Mouse (Mus musculus) midbrain, embryonic 14.5 days (tissue): ENCODE measurements at regions not wholly inside any gene's neighbourhood (a gene's known extent, or its start where the extent isn't known, plus 50 kb on each side); places are given as distances from the start of the nearest gene placed in this dataset.

ENCODE experiments used
- ATAC-seq: fragments of 200-750 bp; cut with Nextera tagmentation; 2 replicates; pipeline ENCODE4 v1.8.0; 2017; ENCODE audit warnings: moderate number of reproducible peaks, moderate library complexity; ENCODE audit not compliant: low FRiP score, low TSS enrichment
- DNase-seq: peaks from one replicate; pipeline ENCODE4 v3.0.0-alpha.2; 2015
- H3K27ac ChIP-seq: fragments of 300-500 bp; sonication (generic); replicated peaks from 2 replicates; pipeline ENCODE4 v1.5.1; 2014; ENCODE audit warnings: mild to moderate bottlenecking, low read depth, low read length, moderate library complexity
- H3K27me3 ChIP-seq: fragments of 300-500 bp; sonication (generic); 2 replicates; pipeline ENCODE4 v1.6.1; 2014; ENCODE audit warnings: low read length, control low read depth, mixed read lengths; ENCODE audit not compliant: control insufficient read depth, insufficient read depth
- H3K36me3 ChIP-seq: fragments of 300-500 bp; sonication (generic); 2 replicates; pipeline ENCODE4 v1.6.1; 2014; ENCODE audit warnings: low read length, control low read depth; ENCODE audit not compliant: control insufficient read depth, insufficient read depth
- H3K4me1 ChIP-seq: fragments of 300-500 bp; sonication (generic); 2 replicates; pipeline ENCODE4 v1.6.1; 2014; ENCODE audit warnings: mild to moderate bottlenecking, antibody characterized with exemption, low read length, control low read depth; ENCODE audit not compliant: control insufficient read depth, insufficient read depth
- H3K4me2 ChIP-seq: fragments of 300-500 bp; sonication (generic); 2 replicates; pipeline ENCODE4 v1.6.1; 2014; ENCODE audit warnings: mild to moderate bottlenecking, low read length, moderate library complexity
- H3K4me3 ChIP-seq: fragments of 300-500 bp; sonication (generic); replicated peaks from 2 replicates; pipeline ENCODE4 v1.5.1; 2014; ENCODE audit warnings: low read depth, low read length
- H3K9ac ChIP-seq: fragments of 300-500 bp; sonication (generic); replicated peaks from 2 replicates; pipeline ENCODE4 v1.6.1; 2014; ENCODE audit warnings: mild to moderate bottlenecking, low read length, moderate library complexity
- H3K9me3 ChIP-seq: fragments of 300-500 bp; sonication (generic); 2 replicates; pipeline ENCODE4 v1.6.1; 2016; ENCODE audit warnings: low read length, control low read depth, mixed read lengths; ENCODE audit not compliant: control insufficient read depth
- WGBS: fragments of 180-500 bp; shearing (Covaris S2); extraction: QIAGEN DNeasy Blood & Tissue Kit; methylation state at CpG from one replicate; pipeline ENCODE4 v1.1.7; 2014; 5-methylcytosine and 5-hydroxymethylcytosine counted together

DNA sequence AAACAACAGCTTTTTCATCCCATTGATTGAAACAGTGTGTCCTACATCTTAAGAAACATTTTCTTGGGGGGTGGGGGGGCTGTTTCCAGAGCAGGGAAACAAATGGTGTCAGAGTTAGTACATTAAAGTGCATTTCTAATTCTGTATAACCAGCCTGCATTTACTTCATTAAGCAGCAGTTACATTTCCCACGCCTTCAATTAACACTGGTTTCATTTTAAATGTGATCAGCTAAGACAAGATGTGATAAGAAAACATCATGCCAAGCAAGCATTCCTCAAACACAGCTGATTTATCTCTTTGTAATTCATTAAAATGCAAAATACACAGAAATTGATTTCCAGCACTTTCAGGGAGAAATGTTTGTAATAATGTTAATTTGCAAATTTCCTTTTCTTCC is 122.0 kb downstream of the Olfr1505 start:
- no peaks in the 10 kb centered on the region for H3K36me3 ChIP-seq
- H3K9me3 ChIP-seq: no peaks in the 10 kb centered on the region
- H3K4me3 ChIP-seq: no peak overlapping the region
- H3K27me3 ChIP-seq: no peaks in the 10 kb centered on the region; the same call in 1 of the 2 replicates
- no peak for ATAC-seq
- peak; percentile 39 for DNase-seq
- peaks cover 11% of the 10 kb centered on the region; the same call in 1 of the 2 replicates for H3K4me1 ChIP-seq
- H3K4me2 ChIP-seq: no peak overlapping the region
- H3K27ac ChIP-seq: no peak overlapping the region
- WGBS: 45% methylated on average over 1 of the region's 1 CpGs
- H3K9ac ChIP-seq: no peak overlapping the region

DNA sequence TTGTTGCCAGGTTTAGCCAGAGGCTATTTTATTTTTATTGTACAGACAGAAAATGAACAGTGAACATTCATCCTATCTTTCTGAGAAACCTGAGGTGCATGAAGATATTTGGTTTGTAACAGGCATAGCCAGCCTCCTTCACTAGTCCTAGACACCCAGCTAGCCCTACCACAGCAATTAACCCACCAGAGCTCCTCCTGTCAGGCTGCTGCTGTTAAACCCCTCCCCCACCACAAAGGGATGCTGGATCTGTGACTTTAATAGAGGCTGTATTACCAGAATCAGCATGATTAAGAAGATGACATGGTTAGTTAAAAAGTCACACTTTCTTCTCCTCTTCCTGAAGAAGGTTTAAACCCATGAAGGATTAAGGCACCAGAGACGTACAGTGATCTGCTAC is 122.5 kb downstream of the Olfr1505 start:
- no peak overlapping the region for H3K4me3 ChIP-seq
- no peaks in the 10 kb centered on the region for H3K36me3 ChIP-seq
- WGBS: 12% methylated on average over 1 of the region's 1 CpGs
- H3K4me2 ChIP-seq: no peak overlapping the region
- H3K27ac ChIP-seq: no peak overlapping the region
- H3K9me3 ChIP-seq: no peaks in the 10 kb centered on the region
- peaks cover 11% of the 10 kb centered on the region; the same call in 1 of the 2 replicates for H3K4me1 ChIP-seq
- DNase-seq: peak; percentile 67
- H3K27me3 ChIP-seq: no peaks in the 10 kb centered on the region; the same call in 1 of the 2 replicates
- no peak overlapping the region for H3K9ac ChIP-seq
- peak; percentile 62; the same call in 1 of the 2 replicates for ATAC-seq

DNA sequence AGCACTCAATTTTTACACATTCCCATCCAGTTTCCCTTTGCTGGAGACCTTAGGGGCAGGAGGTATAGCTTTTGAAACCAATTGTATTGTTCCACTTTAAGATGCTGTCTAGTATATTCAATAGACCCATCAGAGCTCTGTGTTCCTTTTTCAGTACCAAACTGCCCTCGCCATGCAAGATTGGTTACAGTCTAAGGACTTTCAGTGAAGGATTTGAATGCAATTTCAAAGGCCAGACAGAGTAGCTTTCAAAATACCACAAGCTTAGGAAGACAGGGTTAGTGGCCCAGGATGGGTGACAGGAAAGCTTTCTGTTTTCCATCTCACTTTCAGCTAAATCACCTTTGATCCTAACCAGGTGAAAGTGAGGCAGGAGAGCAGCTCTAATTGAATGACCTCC is 123.4 kb downstream of the Olfr1505 start:
- Histone ChIP-seq H3K4me3 (no peak overlapping the region), H3K36me3 (no peaks in the 10 kb centered on the region), H3K27ac (no peak overlapping the region), H3K9ac (no peak overlapping the region), H3K27me3 (no peaks in the 10 kb centered on the region; the same call in 1 of the 2 replicates), H3K9me3 (no peaks in the 10 kb centered on the region), H3K4me2 (no peak overlapping the region), H3K4me1 (peaks cover 11% of the 10 kb centered on the region; the same call in 1 of the 2 replicates)
- WGBS: 10% methylated on average over 1 of the region's 1 CpGs
- no peak for ATAC-seq
- peak; percentile 20 for DNase-seq

DNA sequence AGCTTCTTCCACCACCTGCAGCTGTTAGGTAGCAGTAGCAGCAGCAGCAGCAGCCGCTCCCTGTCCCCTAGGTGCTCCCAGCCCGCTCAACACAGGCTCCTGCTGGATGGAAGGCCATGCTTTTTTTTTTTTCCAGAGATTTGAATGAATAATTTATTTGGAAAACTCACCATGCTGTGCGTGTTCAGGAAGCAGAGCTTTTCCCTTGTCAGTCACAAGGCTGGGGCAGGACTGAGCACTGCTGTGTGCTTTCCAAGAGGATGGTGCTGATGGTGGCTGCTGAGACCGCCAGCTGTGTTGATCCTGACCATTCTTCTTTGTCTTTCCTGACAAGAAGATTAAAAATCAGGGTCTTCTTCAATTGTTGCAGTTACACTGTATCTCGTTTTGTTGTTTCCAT is 129.4 kb downstream of the Olfr1505 start:
- H3K9ac ChIP-seq: 0 out of 2 replicates have a peak overlapping the region, but pooled peaks have one; percentile 6
- 6% methylated on average over 5 of the region's 5 CpGs for whole genome bisulfite sequencing
- no peaks in the 10 kb centered on the region; the same call in none of the 2 replicates for H3K27me3 ChIP-seq
- no peaks in the 10 kb centered on the region for H3K9me3 ChIP-seq
- no peak overlapping the region for H3K4me3 ChIP-seq
- no peaks in the 10 kb centered on the region for H3K36me3 ChIP-seq
- no peak overlapping the region for H3K4me2 ChIP-seq
- H3K4me1 ChIP-seq: peaks cover 6% of the 10 kb centered on the region; the same call in 1 of the 2 replicates
- peak; percentile 67; the same call in 1 of the 2 replicates for ATAC-seq
- no peak overlapping the region for H3K27ac ChIP-seq
- peak; percentile 61 for DNase-seq

DNA sequence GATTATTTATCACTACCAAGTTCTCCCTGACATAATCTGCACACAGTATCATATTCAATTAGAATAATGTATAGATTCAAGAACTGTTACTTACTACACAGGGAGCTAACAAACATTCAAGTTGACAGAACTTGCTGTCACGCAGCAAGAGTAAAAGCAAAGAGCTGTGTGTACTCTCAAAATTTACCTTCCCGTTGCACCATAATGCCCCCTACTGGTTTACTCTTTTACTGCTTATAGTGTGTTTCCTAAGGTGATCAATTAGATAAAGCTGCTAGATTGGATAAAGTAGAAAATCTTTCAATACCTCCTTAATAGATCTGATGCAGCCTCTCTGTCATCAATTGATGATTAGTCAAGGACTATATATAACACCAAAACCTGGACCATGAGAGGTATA is 132.1 kb downstream of the Olfr1505 start:
- H3K4me3 ChIP-seq: no peak overlapping the region
- H3K9me3 ChIP-seq: no peaks in the 10 kb centered on the region
- no peaks in the 10 kb centered on the region; the same call in 1 of the 2 replicates for H3K27me3 ChIP-seq
- peak; percentile 26 for DNase-seq
- no peak overlapping the region for H3K4me2 ChIP-seq
- no peak overlapping the region for H3K9ac ChIP-seq
- 58% methylated on average over 2 of the region's 2 CpGs for WGBS
- no peaks in the 10 kb centered on the region for H3K36me3 ChIP-seq
- H3K27ac ChIP-seq: no peak overlapping the region
- H3K4me1 ChIP-seq: peaks cover 6% of the 10 kb centered on the region; the same call in 1 of the 2 replicates
- ATAC-seq: no peak

DNA sequence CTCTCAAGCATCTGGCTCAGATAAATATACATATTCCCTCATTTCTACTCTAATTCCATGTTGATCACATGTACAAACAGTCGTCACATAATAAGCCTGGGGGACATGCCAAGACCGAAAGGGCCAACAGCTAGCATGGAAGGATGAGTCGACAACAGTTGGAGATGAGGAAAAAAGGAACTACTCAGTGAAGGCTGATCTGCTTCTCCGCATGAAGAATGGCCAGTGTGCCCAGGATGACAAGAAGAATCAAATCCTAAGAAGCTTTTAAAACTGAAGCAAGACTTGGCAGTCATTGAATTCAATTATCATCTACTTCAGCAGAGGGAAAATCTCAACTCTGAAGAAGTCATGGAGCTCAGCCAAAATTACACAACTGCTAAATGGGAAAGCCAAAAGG is 138.7 kb downstream of the Olfr1505 start:
- Histone ChIP-seq H3K4me3 (no peak overlapping the region), H3K9ac (no peak overlapping the region), H3K4me1 (no peaks in the 10 kb centered on the region), H3K27ac (no peak overlapping the region), H3K36me3 (no peaks in the 10 kb centered on the region), H3K4me2 (no peak overlapping the region), H3K9me3 (no peaks in the 10 kb centered on the region), H3K27me3 (no peaks in the 10 kb centered on the region)
- no peak for DNase-seq
- WGBS: 89% methylated on average over 4 of the region's 4 CpGs
- ATAC-seq: no peak

DNA sequence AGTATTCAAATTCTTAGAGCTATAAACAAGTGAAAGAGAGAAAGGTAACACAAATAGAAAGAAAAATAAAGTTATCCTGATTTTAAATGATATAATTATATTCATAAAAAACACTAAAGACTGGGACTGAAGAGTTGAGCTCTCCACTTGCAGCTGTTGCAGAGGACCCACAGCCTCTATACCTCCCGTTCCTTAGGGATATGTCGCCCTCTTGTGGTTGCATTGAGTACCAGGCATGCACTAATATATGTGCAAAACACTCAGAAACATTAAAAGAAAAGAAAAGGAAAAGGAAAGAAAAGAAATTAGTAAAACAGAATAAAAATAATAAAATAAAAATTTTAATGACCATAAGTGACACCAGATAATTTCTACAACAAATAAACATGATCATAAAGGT is 167.2 kb downstream of the Olfr1505 start:
- H3K27me3 ChIP-seq: no peaks in the 10 kb centered on the region
- H3K9me3 ChIP-seq: peaks cover 14% of the 10 kb centered on the region
- H3K36me3 ChIP-seq: no peaks in the 10 kb centered on the region
- no peak overlapping the region for H3K27ac ChIP-seq
- H3K4me3 ChIP-seq: no peak overlapping the region
- WGBS: 19% methylated on average over 2 of the region's 2 CpGs
- DNase-seq (peak; percentile 45), ATAC-seq (no peak)
- H3K4me2 ChIP-seq: no peak overlapping the region
- H3K4me1 ChIP-seq: no peaks in the 10 kb centered on the region
- H3K9ac ChIP-seq: no peak overlapping the region

DNA sequence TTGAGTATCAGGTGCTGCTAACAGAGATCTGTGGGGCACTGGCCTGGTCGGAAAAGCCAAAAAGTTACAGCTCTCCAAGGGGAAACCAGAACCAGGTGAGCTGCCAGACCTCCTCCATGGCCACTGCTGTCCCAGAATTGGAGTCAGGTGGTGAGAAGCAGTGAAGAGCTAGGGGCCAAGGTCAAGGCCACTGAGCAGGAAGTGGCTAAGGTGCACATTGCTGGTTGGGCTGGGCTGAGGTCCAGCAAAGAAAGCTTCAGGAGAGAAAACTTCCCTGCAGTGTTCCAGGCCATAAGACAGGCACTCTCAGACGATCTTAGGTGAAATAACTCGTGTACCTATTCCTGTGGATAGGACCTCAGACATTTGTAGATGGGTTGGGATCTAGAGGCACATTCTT is 171.4 kb downstream of the Olfr1505 start:
- H3K27ac ChIP-seq: no peak overlapping the region
- WGBS: 86% methylated on average over 3 of the region's 3 CpGs
- H3K27me3 ChIP-seq: no peaks in the 10 kb centered on the region

DNA sequence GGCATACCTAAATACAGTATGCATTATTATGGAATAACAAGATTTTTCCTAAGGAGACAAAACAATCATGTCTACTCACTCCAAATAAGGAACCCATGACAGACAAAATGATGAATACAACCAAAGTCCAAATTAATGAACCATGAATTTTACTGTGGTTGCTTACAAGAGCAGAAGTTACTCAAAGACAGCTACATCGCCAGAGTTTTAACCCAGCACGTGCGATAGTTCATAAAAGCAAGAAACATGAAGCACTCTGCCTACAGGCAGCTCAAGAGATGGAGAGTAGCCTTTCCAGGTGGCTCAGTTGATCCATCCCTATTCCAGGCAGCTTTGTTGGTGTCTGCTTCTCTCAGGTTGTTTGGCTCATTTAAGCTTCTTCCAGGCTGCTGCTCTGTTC is 176.8 kb downstream of the Olfr1505 start:
- Histone ChIP-seq H3K9me3 (no peaks in the 10 kb centered on the region), H3K9ac (no peak overlapping the region), H3K4me3 (no peak overlapping the region), H3K36me3 (no peaks in the 10 kb centered on the region), H3K27me3 (0 out of 2 replicates have a peak, but pooled peaks cover 3% of the 10 kb centered on the region), H3K4me2 (no peak overlapping the region), H3K4me1 (no peaks in the 10 kb centered on the region), H3K27ac (no peak overlapping the region)
- WGBS: 94% methylated on average over 3 of the region's 3 CpGs
- ATAC-seq (no peak), DNase-seq (no peak)

More for the DNA sequence above, 171.4 kb downstream of the Olfr1505 start:
- no peak for ATAC-seq
- no peak overlapping the region for H3K9ac ChIP-seq
- no peak overlapping the region for H3K4me3 ChIP-seq
- no peaks in the 10 kb centered on the region for H3K4me1 ChIP-seq
- H3K9me3 ChIP-seq: peaks cover 14% of the 10 kb centered on the region
- no peak for DNase-seq
- no peaks in the 10 kb centered on the region for H3K36me3 ChIP-seq
- H3K4me2 ChIP-seq: no peak overlapping the region
